Mouse (Mus musculus) cerebellum, adult 2 months (tissue): ENCODE measurements around the gene Sall2.
"Not testable (repeated sequence)": the region's sequence is repeated elsewhere in the genome, so short reads cannot be mapped to it uniquely, and the experiment has no call there.

Source experiments
- CTCF ChIP-seq: fragments of 200-500 bp; IDR thresholded peaks from 2 replicates; pipeline ENCODE4 v1.5.1; 2011; ENCODE audit warnings: low read depth, mild to moderate bottlenecking, control low read depth, low read length, moderate library complexity, borderline replicate concordance; ENCODE audit not compliant: insufficient read depth
- POLR2A ChIP-seq: fragments of 200-500 bp; IDR thresholded peaks from 2 replicates; pipeline ENCODE4 v1.6.1; 2011; ENCODE audit warnings: low read length, control low read depth, borderline replicate concordance; ENCODE audit not compliant: insufficient read depth

- not testable (repeated sequence) for TF ChIP-seq CTCF, POLR2A
Measured at GRCm38 (mm10) chr14:52303517-52303916, 25.0 kb downstream of the Sall2 start.
